ENCODE assay signal across 8 mouse cellular contexts in the genomic region with DNA sequence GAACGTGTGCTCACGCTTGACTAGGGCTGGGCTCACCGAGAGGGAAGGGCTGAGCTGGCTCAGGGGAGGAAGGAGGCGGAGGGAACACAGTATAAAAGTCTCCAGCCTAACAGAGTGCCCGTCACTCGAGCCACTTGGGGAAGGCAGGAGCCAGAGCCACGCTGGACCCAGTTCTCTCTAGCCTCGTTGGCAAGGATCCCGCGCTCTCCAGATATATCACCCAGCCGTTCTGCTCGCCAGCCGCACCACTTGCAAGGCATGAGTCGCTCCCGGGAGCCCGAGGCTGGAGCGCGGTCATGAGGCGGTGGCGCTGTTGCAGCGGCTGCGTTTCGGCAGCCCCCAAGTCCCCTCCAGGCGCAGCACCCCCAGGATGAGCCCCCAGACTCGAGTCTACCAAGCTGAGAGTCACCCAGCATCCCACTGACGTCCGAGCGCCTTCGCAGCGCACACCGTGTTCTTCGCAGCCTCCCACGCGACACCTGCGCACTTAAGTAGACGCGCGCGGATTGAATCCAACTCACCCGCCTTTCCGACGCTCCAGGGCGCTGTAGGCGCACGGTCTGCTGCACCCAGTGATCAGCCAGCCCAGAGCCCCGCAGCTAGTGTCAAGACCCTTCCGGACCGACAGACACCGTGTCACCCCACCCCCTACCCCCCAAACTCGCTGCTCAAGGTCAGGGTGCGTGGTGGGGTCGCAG. TPM values are rescaled to one million over a fixed set of nuclear protein-coding genes. Genes with fewer than 3 reads are reported as not detected.
DNase-seq lines count a peak whose midpoint lies in the region; ATAC-seq lines count a peak whose summit lies in the region.

No protein-coding gene starts in this region.

- peak overlapping the region; percentile 99 for H3K4me2 ChIP-seq in limb, embryonic 11.5 days (ENCODE audit: low read depth, severe bottlenecking)
- H3K4me2 ChIP-seq in midbrain, embryonic 13.5 days (replicated peaks): peak overlapping the region; percentile 100
- H3K4me2 ChIP-seq in stomach, embryonic 16.5 days (ENCODE audit: low read depth, low read length): peak overlapping the region; percentile 99

- peaks cover 21% of the 10 kb centered on the region for H3K27me3 ChIP-seq in heart, embryonic 10.5 days (ENCODE audit: insufficient read depth, poor library complexity, severe bottlenecking)
- H3K27me3 ChIP-seq in limb, embryonic 11.5 days (ENCODE audit: control insufficient read depth, insufficient read depth, low read length): peaks cover 4% of the 10 kb centered on the region; the same call in 1 of the 2 replicates
- H3K27me3 ChIP-seq in midbrain, embryonic 13.5 days: peaks cover 30% of the 10 kb centered on the region
- peaks cover 6% of the 10 kb centered on the region; the same call in 1 of the 2 replicates for H3K27me3 ChIP-seq in stomach, embryonic 16.5 days (ENCODE audit: control insufficient read depth, insufficient read depth, low read length)

- no peaks in the 10 kb centered on the region for H3K36me3 ChIP-seq in heart, embryonic 10.5 days
- no peaks in the 10 kb centered on the region for H3K36me3 ChIP-seq in limb, embryonic 11.5 days (ENCODE audit: control insufficient read depth, insufficient read depth, low read length)
- H3K36me3 ChIP-seq in midbrain, embryonic 13.5 days: no peaks in the 10 kb centered on the region
- H3K36me3 ChIP-seq in stomach, embryonic 16.5 days (ENCODE audit: control insufficient read depth, insufficient read depth, low read length): no peaks in the 10 kb centered on the region

- H3K9me3 ChIP-seq in heart, embryonic 10.5 days: no peaks in the 10 kb centered on the region
- no peaks in the 10 kb centered on the region for H3K9me3 ChIP-seq in limb, embryonic 11.5 days (ENCODE audit: control insufficient read depth, low read length)
- no peaks in the 10 kb centered on the region for H3K9me3 ChIP-seq in midbrain, embryonic 13.5 days
- no peaks in the 10 kb centered on the region for H3K9me3 ChIP-seq in stomach, embryonic 16.5 days (replicated peaks; ENCODE audit: control insufficient read depth, low read length)

- peak overlapping the region; percentile 94 for H3K9ac ChIP-seq in limb, embryonic 11.5 days (ENCODE audit: low read length)
- peak overlapping the region; percentile 87 for H3K9ac ChIP-seq in midbrain, embryonic 13.5 days (replicated peaks)
- peak overlapping the region; percentile 91 for H3K9ac ChIP-seq in stomach, embryonic 16.5 days (ENCODE audit: low read length)

- ATAC-seq in CD4-positive, CD25-positive, alpha-beta regulatory T cell, adult 4 months: no peak
- ATAC-seq in limb, embryonic 11.5 days (ENCODE audit: insufficient number of reproducible peaks, low FRiP score, low TSS enrichment, low read depth): peak; percentile 56
- peak; percentile 62 for ATAC-seq in midbrain, embryonic 13.5 days
- peak; percentile 68 for ATAC-seq in stomach, embryonic 16.5 days (ENCODE audit: insufficient read depth, low FRiP score)

- peaks cover 15% of the 10 kb centered on the region for H3K4me1 ChIP-seq in heart, embryonic 10.5 days
- peaks cover 9% of the 10 kb centered on the region for H3K4me1 ChIP-seq in limb, embryonic 11.5 days (ENCODE audit: control insufficient read depth, insufficient read depth, low read length)
- peaks cover 22% of the 10 kb centered on the region for H3K4me1 ChIP-seq in midbrain, embryonic 13.5 days (replicated peaks)
- H3K4me1 ChIP-seq in stomach, embryonic 16.5 days (ENCODE audit: control insufficient read depth, insufficient read depth, low read length): peaks cover 7% of the 10 kb centered on the region; the same call in 1 of the 2 replicates

- peak overlapping the region; percentile 91 for H3K4me3 ChIP-seq in heart, embryonic 10.5 days
- peak overlapping the region; percentile 93 for H3K4me3 ChIP-seq in limb, embryonic 11.5 days (ENCODE audit: low read depth, low read length)
- peak overlapping the region; percentile 97 for H3K4me3 ChIP-seq in midbrain, embryonic 13.5 days (replicated peaks)
- peak overlapping the region; percentile 93 for H3K4me3 ChIP-seq in stomach, embryonic 16.5 days (replicated peaks; ENCODE audit: low read length)

- H3K27ac ChIP-seq in heart, embryonic 10.5 days: peak overlapping the region; percentile 87
- H3K27ac ChIP-seq in limb, embryonic 11.5 days (replicated peaks; ENCODE audit: low read depth, low read length): peak overlapping the region; percentile 92; the same call in 1 of the 2 replicates
- no peak overlapping the region for H3K27ac ChIP-seq in midbrain, embryonic 13.5 days
- H3K27ac ChIP-seq in stomach, embryonic 16.5 days (ENCODE audit: low read length): no peak overlapping the region

- under 1% methylated on average over 52 of the region's 52 CpGs for WGBS in heart, embryonic 10.5 days
- WGBS in limb, embryonic 11.5 days: 0% methylated on average over 52 of the region's 52 CpGs
- under 1% methylated on average over 52 of the region's 52 CpGs for WGBS in midbrain, embryonic 13.5 days
- WGBS in stomach, embryonic 16.5 days: under 1% methylated on average over 52 of the region's 52 CpGs

- DNase-seq in CD4-positive, CD25-positive, alpha-beta regulatory T cell, adult 2 months (ENCODE audit: low read depth, low spot score): peak; percentile 13
- peak; percentile 3 for DNase-seq in fat pad, adult 2 months (ENCODE audit: extremely low read depth, low read depth, low spot score)
- peak; percentile 78 for DNase-seq in heart, embryonic 10.5 days (ENCODE audit: low spot score)
- peak; percentile 53 for DNase-seq in kidney, adult 9 months
- peak; percentile 72 for DNase-seq in limb, embryonic 11.5 days (ENCODE audit: low spot score)

RNA-seq across cellular contexts. Expression of a gene that starts 0.8 kb away (rescaled TPM):
- under 1 TPM in 1 of 2 experiments, not detected in 1; 0.26 TPM for polyA plus RNA-seq in CD4-positive, CD25-positive, alpha-beta regulatory T cell, adult 4 months (2017; shearing (Covaris generic))
- 0.78 and 1.8 TPM in 2 replicates for polyA plus RNA-seq in heart, embryonic 10.5 days (2016; fragmentation: Nextera tagmentation; extraction: Ambion mirVana)
- 4.7 and 5.5 TPM in 2 replicates for polyA plus RNA-seq in limb, embryonic 11.5 days (2014; fragmentation: Nextera tagmentation; extraction: Ambion mirVana)
- 0.36 and 0.50 TPM in 2 replicates for polyA plus RNA-seq in midbrain, embryonic 13.5 days (2015; fragmentation: Nextera tagmentation; extraction: Ambion mirVana)
- 1.7 and 2.0 TPM in 2 replicates for polyA plus RNA-seq in stomach, embryonic 16.5 days (2015; fragmentation: Nextera tagmentation; extraction: Ambion mirVana)

Comparison
In these comparisons a context has a peak if more than half of its experiments do, and no peak if none do; other contexts are left out.
1. DNase-seq: peak in every context shown above with its lines; median percentile 78 in heart, embryonic 10.5 days; 72 in limb, embryonic 11.5 days; 53 in kidney, adult 9 months; 13 in CD4-positive, CD25-positive, alpha-beta regulatory T cell, adult 2 months; 3 in fat pad, adult 2 months.
2. H3K27ac ChIP-seq: peak in heart, embryonic 10.5 days (single experiment) and limb, embryonic 11.5 days (single experiment); none in midbrain, embryonic 13.5 days (single experiment) and stomach, embryonic 16.5 days (single experiment).
3. Peak in every context shown above with its lines, with median percentiles within 50 percentile points of each other: H3K4me3 ChIP-seq, H3K4me2 ChIP-seq and H3K9ac ChIP-seq.